Mouse (Mus musculus) embryonic fibroblast, embryonic 13.5 days (primary cell): ENCODE measurements around the gene Creb3l2. TPM values are rescaled to one million over a fixed set of nuclear protein-coding genes. Genes with fewer than 3 reads are reported as not detected.
"Not testable (repeated sequence)": the region's sequence is repeated elsewhere in the genome, so short reads cannot be mapped to it uniquely, and the experiment has no call there.

Experiments
- H3K27ac ChIP-seq: 2 replicates; pipeline ENCODE4 v1.5.1; 2012; ENCODE audit warnings: low read length, control low read depth, inconsistent platforms; ENCODE audit not compliant: insufficient read depth
- H3K4me1 ChIP-seq: 2 replicates; pipeline ENCODE4 v1.6.1; 2011; ENCODE audit warnings: low read length; ENCODE audit not compliant: control insufficient read depth, insufficient read depth
- H3K4me3 ChIP-seq: 2 replicates; pipeline ENCODE4 v1.5.1; 2011; ENCODE audit warnings: mild to moderate bottlenecking, control low read depth, low read length; ENCODE audit not compliant: insufficient read depth
- CTCF ChIP-seq: IDR thresholded peaks from 2 replicates; pipeline ENCODE4 v1.5.1; 2011; ENCODE audit warnings: mild to moderate bottlenecking, control low read depth, low read length, moderate library complexity, borderline replicate concordance; ENCODE audit not compliant: insufficient read depth
- POLR2A ChIP-seq: IDR thresholded peaks from 2 replicates; pipeline ENCODE4 v1.6.1; 2011; ENCODE audit warnings: low read depth, mild to moderate bottlenecking, control low read depth, low read length, moderate library complexity
- polyA plus RNA-seq: library from polyadenylated mRNA; stranded (reverse); fragments of >200 nt; gene quantifications from 2 replicates; pipeline ENCODE4 v1.2.4, GENCODE M21; 2011; ENCODE audit warnings: low read depth; ENCODE audit not compliant: missing spikeins, insufficient read length

The Creb3l2 gene
- polyA plus RNA-seq, 1 experiment, result 62.8 TPM

DNA sequence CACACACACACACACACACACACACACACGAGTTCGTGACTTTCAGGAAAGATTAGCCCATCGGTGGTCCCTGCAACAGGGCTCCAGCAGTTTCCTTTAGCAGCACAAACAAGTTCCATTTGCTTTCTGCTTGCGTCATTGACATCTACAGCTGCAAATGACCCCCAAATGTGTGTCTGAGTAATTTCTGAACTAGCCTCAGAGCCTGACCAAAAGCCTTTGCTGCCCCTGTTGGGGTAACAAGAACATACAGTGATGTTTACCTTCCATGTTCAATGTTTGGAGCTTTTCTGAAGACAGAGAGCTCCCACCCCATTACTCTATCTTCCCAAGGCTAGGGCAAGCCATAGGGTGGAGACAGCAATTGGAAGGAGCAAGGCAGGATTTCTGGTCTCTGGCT is 54.7 kb downstream of the Creb3l2 start:
- Histone ChIP-seq H3K4me1 (peaks cover 9% of the 10 kb centered on the region; the same call in 1 of the 2 replicates), H3K4me3 (no peak overlapping the region), H3K27ac (no peak overlapping the region)
- TF ChIP-seq CTCF (no peak), POLR2A (no peak)

GRCm38 (mm10) chr6:37385602-37386285 is 56.2 kb downstream of the Creb3l2 start:
- no peaks in the 10 kb centered on the region for H3K4me1 ChIP-seq
- TF ChIP-seq CTCF (no peak), POLR2A (no peak)
- H3K4me3 ChIP-seq, result no peak overlapping the region
- no peak overlapping the region for H3K27ac ChIP-seq

DNA sequence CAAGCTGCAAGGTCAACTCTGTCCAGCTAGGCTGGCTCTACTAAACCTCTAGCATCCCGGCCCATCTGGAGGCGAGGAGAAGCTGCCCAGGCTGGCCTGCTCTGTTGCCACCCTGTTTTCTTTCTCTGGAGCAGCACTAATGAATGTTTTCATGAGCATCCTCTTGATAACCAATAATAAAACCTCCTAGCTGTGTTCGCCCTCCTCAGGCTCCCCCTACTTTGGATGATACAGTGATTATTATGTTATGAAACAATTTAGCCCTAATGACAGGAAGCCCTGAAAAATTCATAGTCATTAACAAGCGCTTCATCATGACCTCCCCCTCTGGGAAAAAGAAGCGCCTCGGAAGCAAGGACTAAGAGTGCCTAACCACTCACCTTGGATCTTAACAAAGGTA is 59.2 kb downstream of the Creb3l2 start:
- TF ChIP-seq POLR2A, result no peak
- TF ChIP-seq CTCF, result no peak
- H3K27ac ChIP-seq, result no peak overlapping the region
- no peak overlapping the region for H3K4me3 ChIP-seq
- H3K4me1 ChIP-seq, result no peaks in the 10 kb centered on the region; the same call in 1 of the 2 replicates

DNA sequence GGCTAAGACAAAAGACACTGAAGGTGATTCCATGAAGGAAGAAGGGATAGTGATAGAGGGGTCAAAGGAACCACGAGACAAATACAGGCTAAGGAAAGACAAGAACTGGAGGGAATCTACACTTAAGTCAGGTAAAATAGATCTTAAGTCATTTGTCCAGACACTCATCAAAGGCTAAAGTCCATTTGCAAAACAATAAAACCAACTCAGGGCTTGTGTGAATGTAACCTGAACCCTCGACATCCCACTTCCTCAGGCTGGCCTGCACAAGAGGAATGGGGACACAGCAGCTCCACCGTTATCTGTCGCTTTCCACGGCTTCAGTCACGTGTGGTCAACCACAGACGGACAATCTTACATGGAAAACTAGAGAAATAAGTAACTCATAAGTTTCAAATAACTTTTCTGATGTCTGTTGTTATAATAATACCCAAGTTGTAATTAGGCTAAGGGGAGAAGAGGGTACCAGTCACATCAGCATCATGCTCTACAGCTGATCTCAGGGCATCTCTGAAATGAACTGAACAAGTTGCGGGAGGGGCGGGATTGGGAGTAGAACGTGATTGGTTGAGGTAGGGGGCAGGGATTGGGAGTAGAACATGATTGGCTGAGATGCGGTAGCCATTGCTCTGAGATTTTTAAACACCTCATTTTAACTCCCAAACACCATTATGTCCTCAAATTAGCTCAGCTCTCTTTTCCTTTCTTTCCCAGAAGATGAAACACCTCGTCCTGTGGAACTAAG is 63.9 kb downstream of the Creb3l2 start:
- Histone ChIP-seq H3K4me1 (no peaks in the 10 kb centered on the region; the same call in 1 of the 2 replicates), H3K27ac (no peak overlapping the region), H3K4me3 (no peak overlapping the region)
- no peak for TF ChIP-seq CTCF

GRCm38 (mm10) chr6:37377387-37377786 is 64.6 kb downstream of the Creb3l2 start:
- H3K4me3 ChIP-seq, H3K27ac ChIP-seq, H3K4me1 ChIP-seq: not testable (repeated sequence)

GRCm38 (mm10) chr6:37375452-37375851 is 66.5 kb downstream of the Creb3l2 start:
- peak overlapping the region; percentile 14; the same call in 1 of the 2 replicates for H3K27ac ChIP-seq
- no peaks in the 10 kb centered on the region; the same call in 1 of the 2 replicates for H3K4me1 ChIP-seq

GRCm38 (mm10) chr6:37371341-37371740 is 70.6 kb downstream of the Creb3l2 start:
- no peak for TF ChIP-seq CTCF
- no peak overlapping the region for H3K27ac ChIP-seq
- no peaks in the 10 kb centered on the region for H3K4me1 ChIP-seq
- no peak overlapping the region for H3K4me3 ChIP-seq

More at GRCm38 (mm10) chr6:37375452-37375851, 66.5 kb downstream of the Creb3l2 start:
- no peak overlapping the region for H3K4me3 ChIP-seq
- TF ChIP-seq CTCF (no peak), POLR2A (no peak)

- Histone ChIP-seq H3K4me3 (no peak overlapping the region), H3K4me1 (no peaks in the 10 kb centered on the region), H3K27ac (no peak overlapping the region)
- TF ChIP-seq POLR2A (no peak), CTCF (no peak)
These were observed 71.4 kb downstream of the Creb3l2 start for GRCm38 (mm10) chr6:37370566-37370965.

DNA sequence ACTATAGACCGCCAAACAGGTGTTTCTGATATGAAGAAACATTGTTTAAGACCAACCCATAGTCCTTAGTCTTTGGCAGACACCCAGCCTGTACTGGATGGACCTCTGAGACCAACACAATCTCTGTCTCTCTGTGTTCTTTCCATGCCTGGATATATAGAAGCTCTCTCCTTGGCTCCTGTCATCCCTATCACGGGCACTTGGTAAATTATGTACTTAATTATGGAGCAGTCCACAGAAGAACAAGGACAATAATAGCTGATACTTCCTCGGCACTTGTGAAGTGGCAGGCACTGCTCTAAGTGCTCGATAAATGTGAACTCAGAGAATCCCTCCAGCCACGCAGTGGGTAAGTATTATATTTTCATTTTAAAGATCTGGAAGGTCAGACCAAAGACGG is 72.2 kb downstream of the Creb3l2 start:
- H3K27ac ChIP-seq, result no peak overlapping the region
- TF ChIP-seq POLR2A (no peak), CTCF (no peak)
- H3K4me1 ChIP-seq, result no peaks in the 10 kb centered on the region
- no peak overlapping the region for H3K4me3 ChIP-seq

- Histone ChIP-seq H3K27ac (no peak overlapping the region), H3K4me3 (no peak overlapping the region), H3K4me1 (no peaks in the 10 kb centered on the region)
- TF ChIP-seq CTCF (no peak), POLR2A (no peak)
These were observed 73.7 kb downstream of the Creb3l2 start for GRCm38 (mm10) chr6:37368281-37368680.
